Mouse (Mus musculus) CH12.LX (cell line): ENCODE measurements around the gene March5. TPM values are rescaled to one million over a fixed set of nuclear protein-coding genes. Genes with fewer than 3 reads are reported as not detected.

Source experiments
- DNase-seq: peaks from one replicate; pipeline ENCODE4 v3.0.0-alpha.2; 2013; ENCODE audit errors: extremely low read depth
- H3K27ac ChIP-seq: 2 replicates; pipeline ENCODE4 v1.5.1; 2012; ENCODE audit warnings: low read depth, mild to moderate bottlenecking, control low read depth, moderate library complexity; ENCODE audit not compliant: insufficient read depth
- H3K27me3 ChIP-seq: replicated peaks from 2 replicates; pipeline ENCODE3; 2012; ENCODE audit warnings: inconsistent platforms
- H3K36me3 ChIP-seq, 2 experiments: replicated peaks in 1 of 2; 2 replicates each; pipeline versions ENCODE3 to v1.6.1; 2012; ENCODE audit warnings: inconsistent platforms in 1 of 2, low read length in 1 of 2, mild to moderate bottlenecking in 1 of 2, mixed read lengths in 1 of 2, moderate library complexity in 1 of 2; ENCODE audit not compliant: control insufficient read depth in 1 of 2, insufficient read depth in 1 of 2
- H3K4me1 ChIP-seq, 2 experiments: 2 replicates each; pipeline ENCODE4 v1.6.1; 2012; ENCODE audit warnings: inconsistent platforms in 1 of 2, moderate library complexity in 1 of 2; ENCODE audit not compliant: insufficient read depth in 2 of 2, control insufficient read depth in 1 of 2
- H3K4me2 ChIP-seq: 2 replicates; pipeline ENCODE4 v1.6.1; 2012; ENCODE audit warnings: low read depth, mild to moderate bottlenecking, control low read depth; ENCODE audit not compliant: poor library complexity, insufficient read depth, severe bottlenecking
- H3K4me3 ChIP-seq, 3 experiments: fragments of 150-350 bp in 1 of 3; sonication (generic) in 1 of 3; replicated peaks in 1 of 3; 2 replicates each; pipeline versions ENCODE3 to v1.5.1; 2011 to 2012; ENCODE audit warnings: low read depth in 2 of 3, low read length in 2 of 3, mild to moderate bottlenecking in 2 of 3, moderate library complexity in 2 of 3, control low read depth in 1 of 3, improper control_type of control experiment in 1 of 3, inconsistent platforms in 1 of 3, mixed read lengths in 1 of 3; ENCODE audit not compliant: poor library complexity in 1 of 3
- H3K79me2 ChIP-seq: replicated peaks from 2 replicates; pipeline ENCODE4 v1.6.1; 2012; ENCODE audit warnings: mild to moderate bottlenecking, moderate library complexity; ENCODE audit not compliant: control insufficient read depth, poor library complexity, insufficient read depth, severe bottlenecking; ENCODE audit errors: extremely low read depth
- H3K9ac ChIP-seq: 2 replicates; pipeline ENCODE4 v1.6.1; 2012; ENCODE audit warnings: low read depth, mild to moderate bottlenecking, control low read depth, moderate library complexity; ENCODE audit not compliant: insufficient read depth
- H3K9me3 ChIP-seq: replicated peaks from 2 replicates; pipeline ENCODE3; 2012; ENCODE audit warnings: low read length, inconsistent platforms, mixed read lengths
- BHLHE40 ChIP-seq: IDR thresholded peaks from 2 replicates; pipeline ENCODE4 v1.6.1; 2011; ENCODE audit warnings: mild to moderate bottlenecking, low read depth, low read length, improper control_type of control experiment
- CHD2 ChIP-seq: IDR thresholded peaks from 2 replicates; pipeline ENCODE4 v1.6.1; 2011; ENCODE audit warnings: low read length, improper control_type of control experiment
- EP300 ChIP-seq: IDR thresholded peaks from 2 replicates; pipeline ENCODE4 v1.6.1; 2011; ENCODE audit warnings: low read length, improper control_type of control experiment
- ETS1 ChIP-seq: conservative IDR thresholded peaks from 2 replicates; pipeline ENCODE4 v1.6.1; 2012; ENCODE audit warnings: low read depth, mild to moderate bottlenecking, inconsistent platforms, low read length, improper control_type of control experiment, moderate library complexity
- IRF4 ChIP-seq: IDR thresholded peaks from 2 replicates; pipeline ENCODE4 v1.6.1; 2014; ENCODE audit warnings: low read depth, mild to moderate bottlenecking, inconsistent platforms, low read length, improper control_type of control experiment
- JUN ChIP-seq: IDR thresholded peaks from 2 replicates; pipeline ENCODE4 v1.6.1; 2011; ENCODE audit warnings: low read depth, mild to moderate bottlenecking, low read length, improper control_type of control experiment, moderate library complexity; ENCODE audit not compliant: insufficient read depth
- KAT2A ChIP-seq: IDR thresholded peaks from 2 replicates; pipeline ENCODE4 v1.6.1; 2012; ENCODE audit warnings: low read length, improper control_type of control experiment, inconsistent platforms; ENCODE audit not compliant: insufficient replicate concordance
- MAX ChIP-seq: IDR thresholded peaks from 2 replicates; pipeline ENCODE4 v1.6.1; 2011; ENCODE audit warnings: low read length, improper control_type of control experiment
- MAZ ChIP-seq: IDR thresholded peaks from 2 replicates; pipeline ENCODE4 v1.6.1; 2012; ENCODE audit warnings: low read depth, mild to moderate bottlenecking, inconsistent platforms, low read length, improper control_type of control experiment, moderate library complexity
- MXI1 ChIP-seq: IDR thresholded peaks from 2 replicates; pipeline ENCODE4 v1.6.1; 2011; ENCODE audit warnings: mild to moderate bottlenecking, low read depth, low read length, improper control_type of control experiment
- MYC ChIP-seq: IDR thresholded peaks from 2 replicates; pipeline ENCODE4 v1.6.1; 2011; ENCODE audit warnings: low read depth, mild to moderate bottlenecking, improper control_type of control experiment, low read length
- RCOR1 ChIP-seq: conservative IDR thresholded peaks from 2 replicates; pipeline ENCODE4 v1.6.1; 2012; ENCODE audit warnings: low read depth, mild to moderate bottlenecking, inconsistent platforms, low read length, improper control_type of control experiment
- SIN3A ChIP-seq: IDR thresholded peaks from 2 replicates; pipeline ENCODE4 v1.6.1; 2012; ENCODE audit warnings: low read length, improper control_type of control experiment, inconsistent platforms
- TCF12 ChIP-seq: IDR thresholded peaks from 2 replicates; pipeline ENCODE4 v1.6.1; 2014; ENCODE audit warnings: low read depth, mild to moderate bottlenecking, inconsistent platforms, low read length, improper control_type of control experiment
- UBTF ChIP-seq: IDR thresholded peaks from 2 replicates; pipeline ENCODE4 v1.6.1; 2012; ENCODE audit warnings: low read depth, mild to moderate bottlenecking, inconsistent platforms, low read length, improper control_type of control experiment, moderate library complexity
- USF2 ChIP-seq: conservative IDR thresholded peaks from 2 replicates; pipeline ENCODE4 v1.6.1; 2011; ENCODE audit warnings: low read depth, low read length, improper control_type of control experiment
- dilution Hi-C: fragments of 300-500 bp; cut with MboI; formaldehyde crosslinking; loops from 2 replicates; pipeline ENCODE4 v1.14.3; 2020; ENCODE audit warnings: low sequenced_read_pairs; ENCODE audit not compliant: extremely low pct_unique_long_range_greater_than_20kb, extremely low pct_ligation_motif_present
- in situ Hi-C: fragments of 300-500 bp; cut with MboI; formaldehyde crosslinking; loops from 3 replicates; pipeline ENCODE4 v1.14.3; 2019; ENCODE audit warnings: low sequenced_read_pairs, low pct_ligation_motif_present, low pct_unique_long_range_greater_than_20kb, mixed read lengths
- polyA plus RNA-seq: library from polyadenylated mRNA; unstranded; fragments of >175 nt; gene quantifications from 2 replicates; pipeline ENCODE4 v1.2.1, GENCODE M21; 2012; ENCODE audit warnings: low read depth; ENCODE audit not compliant: insufficient read length
- total RNA-seq, 2 experiments: library from RNA; depleted of rRNA; stranded (reverse); fragments of 300-350 nt in 1 of 2; fragments of >200 nt in 1 of 2; gene quantifications; 2 replicates each; pipeline ENCODE4 v1.2.3; 2012 to 2014

March5 gene
- total and polyA plus RNA-seq, 3 experiments, result 118 to 160 (median 137) TPM

- TF ChIP-seq MAZ, result no peak
- no peak for TF ChIP-seq UBTF
- TF ChIP-seq, all 38 proteins: peak for 0
- Histone ChIP-seq H3K27ac (no peak overlapping the region), H3K4me1 (peaks cover 16 to 26% of the 10 kb centered on the region in 2 experiments), H3K4me3 (no peak overlapping the region), H3K27me3 (no peaks in the 10 kb centered on the region), H3K36me3 (peaks cover 0 to 4% of the 10 kb centered on the region in 2 experiments), H3K4me2 (no peak overlapping the region), H3K79me2 (no peaks in the 10 kb centered on the region), H3K9me3 (peaks cover 2% of the 10 kb centered on the region), H3K9ac (no peak overlapping the region)
- DNase-seq, result no peak
- dilution Hi-C loops, result no loop called here
- in situ Hi-C loops, result no loop called here
Observed at GRCm38 (mm10) chr19:37242707-37243106, 35.4 kb downstream of the March5 start.

- H3K79me2 ChIP-seq, result no peaks in the 10 kb centered on the region
- in situ Hi-C loops (no loop called here), dilution Hi-C loops (no loop called here)
- H3K9ac ChIP-seq, result no peak overlapping the region
- H3K27me3 ChIP-seq, result no peaks in the 10 kb centered on the region
- H3K27ac ChIP-seq, result peak overlapping the region; percentile 31; the same call in 1 of the 2 replicates
- TF ChIP-seq USF2 (no peak), CHD2 (no peak), MAX (peak; percentile 49), IRF4 (no peak; the same call in 1 of the 2 replicates), SIN3A (no peak), KAT2A (no peak), BHLHE40 (peak; percentile 90), MYC (peak; percentile 68; the same call in 1 of the 2 replicates), TCF12 (peak; percentile 42; the same call in 1 of the 2 replicates), UBTF (no peak), EP300 (peak; percentile 62; the same call in 1 of the 2 replicates), ETS1 (peak; percentile 56; the same call in 1 of the 2 replicates), MXI1 (peak; percentile 15; the same call in 1 of the 2 replicates), RCOR1 (no peak), JUN (no peak)
- peak; percentile 29 for DNase-seq
- H3K4me1 ChIP-seq, result peaks cover 28 to 59% of the 10 kb centered on the region in 2 experiments
- no peak overlapping the region for H3K4me3 ChIP-seq
- H3K36me3 ChIP-seq, result peaks cover 0 to 4% of the 10 kb centered on the region in 2 experiments
- H3K9me3 ChIP-seq, result peaks cover 2% of the 10 kb centered on the region
- no peak overlapping the region for H3K4me2 ChIP-seq
Observed at GRCm38 (mm10) chr19:37246859-37247258, 39.5 kb downstream of the March5 start.
